Mouse (Mus musculus): ENCODE measurements around the gene Bmyc.
A peak's percentile ranks its signal among the peaks of the same experiment; 100 is the strongest.

Gene Bmyc

GRCm38 (mm10) chr2:25706643-25707481, at the start of gene Bmyc:
Gene Bmyc (plus strand): TSS chr2:25706739.
- DNase-seq: peak; percentile 98

GRCm38 (mm10) chr2:25657246-25657645, 49.3 kb upstream of the Bmyc start:
- peak; percentile 84 for DNase-seq

GRCm38 (mm10) chr2:25657652-25658051, 48.9 kb upstream of the Bmyc start, which contains the start of gene Lcn5:
Gene Lcn5 (plus strand): TSS chr2:25657952.
- no peak for DNase-seq

GRCm38 (mm10) chr2:25660279-25660678, 46.3 kb upstream of the Bmyc start:
- DNase-seq: peak; percentile 93

GRCm38 (mm10) chr2:25661245-25661970, 45.1 kb upstream of the Bmyc start:
- peak; percentile 78 for DNase-seq

GRCm38 (mm10) chr2:25663511-25663910, 43.0 kb upstream of the Bmyc start:
- peak; percentile 86 for DNase-seq

GRCm38 (mm10) chr2:25664125-25664524, 42.4 kb upstream of the Bmyc start:
- DNase-seq: peak; percentile 30

- no peak for DNase-seq
Measured at GRCm38 (mm10) chr2:25666516-25666915, 40.0 kb upstream of the Bmyc start.

GRCm38 (mm10) chr2:25676486-25676885, 30.1 kb upstream of the Bmyc start, which contains the start of gene Lcn6:
Gene Lcn6 (plus strand): TSS chr2:25676786.
- DNase-seq: no peak

GRCm38 (mm10) chr2:25679559-25679958, 27.0 kb upstream of the Bmyc start:
- no peak for DNase-seq

- DNase-seq: peak; percentile 60
Measured at GRCm38 (mm10) chr2:25682426-25682825, 24.1 kb upstream of the Bmyc start, which contains the start of gene Lcn10. Gene Lcn10 (plus strand): TSS chr2:25682726.

GRCm38 (mm10) chr2:25686941-25687340, 19.6 kb upstream of the Bmyc start:
- DNase-seq: peak; percentile 1

GRCm38 (mm10) chr2:25694605-25695004, 11.9 kb upstream of the Bmyc start:
- DNase-seq: peak; percentile 92

GRCm38 (mm10) chr2:25696951-25697350, 9.6 kb upstream of the Bmyc start:
- peak; percentile 80 for DNase-seq

GRCm38 (mm10) chr2:25698696-25699095, 7.8 kb upstream of the Bmyc start:
- DNase-seq: no peak

- peak; percentile 39 for DNase-seq
Measured at GRCm38 (mm10) chr2:25699743-25700142, 6.8 kb upstream of the Bmyc start, which contains the start of gene Obp2a. Gene Obp2a (plus strand): TSS chr2:25700043.

GRCm38 (mm10) chr2:25701001-25701400, 5.5 kb upstream of the Bmyc start:
- DNase-seq: peak; percentile 93

GRCm38 (mm10) chr2:25703706-25704105, 2.8 kb upstream of the Bmyc start:
- peak; percentile 70 for DNase-seq

- DNase-seq: peak; percentile 89
Measured at GRCm38 (mm10) chr2:25708121-25708520, 1.6 kb downstream of the Bmyc start.

GRCm38 (mm10) chr2:25709056-25709455, 2.5 kb downstream of the Bmyc start:
- DNase-seq: peak; percentile 80

- peak; percentile 56 for DNase-seq
Measured at GRCm38 (mm10) chr2:25709791-25710190, 3.3 kb downstream of the Bmyc start.

- DNase-seq: peak; percentile 80
Measured at GRCm38 (mm10) chr2:25711641-25712040, 5.1 kb downstream of the Bmyc start.

GRCm38 (mm10) chr2:25717222-25717621, 10.7 kb downstream of the Bmyc start:
- DNase-seq: no peak

Measured in heart, adult 11 months (tissue).